Mouse (Mus musculus) lung, postnatal 0 days (tissue): ENCODE data around the gene Jak1.

ENCODE experiments used
- CTCF ChIP-seq: IDR thresholded peaks from 2 replicates; pipeline ENCODE4 v1.5.1; 2016; ENCODE audit warnings: antibody characterized with exemption, mild to moderate bottlenecking
- EP300 ChIP-seq: IDR thresholded peaks from 2 replicates; pipeline ENCODE4 v1.6.1; 2016; ENCODE audit warnings: antibody characterized with exemption, mild to moderate bottlenecking, control low read depth

DNA sequence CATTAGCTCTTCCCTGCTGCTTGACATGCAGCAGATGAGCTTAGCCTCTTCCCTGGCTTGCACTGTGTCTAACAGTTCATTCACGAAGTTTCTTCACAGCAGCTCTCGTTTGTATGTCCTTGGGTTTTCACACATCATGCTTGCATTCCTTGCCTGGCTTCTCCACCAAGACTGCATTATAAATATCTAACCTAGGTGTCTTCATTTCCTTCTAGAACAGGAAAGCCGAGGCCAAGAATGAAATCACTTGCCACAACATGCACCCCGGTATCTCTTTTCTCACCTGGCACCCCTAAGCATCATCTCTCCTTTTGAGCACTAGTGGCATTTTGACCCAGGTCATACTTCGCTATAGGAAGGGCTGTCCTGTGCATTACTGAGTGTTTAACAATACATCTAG is 3.5 kb downstream of the Jak1 start:
- TF ChIP-seq CTCF (no peak), EP300 (no peak)
